Mouse (Mus musculus) kidney, embryonic 14.5 days (tissue): ENCODE data around the gene Cant1. TPM values are rescaled to one million over a fixed set of nuclear protein-coding genes. Genes with fewer than 3 reads are reported as not detected.

ENCODE experiments used
- ATAC-seq: fragments of 200-750 bp; cut with Nextera tagmentation; 2 replicates; pipeline ENCODE4 v1.8.0; 2017; ENCODE audit warnings: moderate number of reproducible peaks, mild to moderate bottlenecking, moderate TSS enrichment, moderate library complexity; ENCODE audit not compliant: low FRiP score, low TSS enrichment
- H3K27ac ChIP-seq: fragments of 300-500 bp; sonication (generic); 2 replicates; pipeline ENCODE4 v1.5.1; 2014; ENCODE audit warnings: low read depth, mild to moderate bottlenecking, low read length, moderate library complexity, mixed read lengths
- H3K27me3 ChIP-seq: fragments of 300-500 bp; sonication (generic); 2 replicates; pipeline ENCODE4 v1.6.1; 2014; ENCODE audit warnings: mild to moderate bottlenecking, low read length; ENCODE audit not compliant: control insufficient read depth, insufficient read depth
- H3K36me3 ChIP-seq: fragments of 300-500 bp; sonication (generic); 2 replicates; pipeline ENCODE4 v1.6.1; 2014; ENCODE audit warnings: low read length, mixed read lengths; ENCODE audit not compliant: control insufficient read depth, insufficient read depth
- H3K4me1 ChIP-seq: fragments of 300-500 bp; sonication (generic); 2 replicates; pipeline ENCODE4 v1.6.1; 2014; ENCODE audit warnings: low read length, mixed read lengths; ENCODE audit not compliant: control insufficient read depth, insufficient read depth
- H3K4me2 ChIP-seq: fragments of 300-500 bp; sonication (generic); replicated peaks from 2 replicates; pipeline ENCODE4 v1.6.1; 2014; ENCODE audit warnings: low read depth, mild to moderate bottlenecking, low read length
- H3K4me3 ChIP-seq: fragments of 300-500 bp; sonication (generic); 2 replicates; pipeline ENCODE4 v1.5.1; 2014; ENCODE audit warnings: mild to moderate bottlenecking, low read length
- H3K9ac ChIP-seq: fragments of 300-500 bp; sonication (generic); 2 replicates; pipeline ENCODE4 v1.6.1; 2014; ENCODE audit warnings: low read depth, mild to moderate bottlenecking, low read length, moderate library complexity
- H3K9me3 ChIP-seq: fragments of 300-500 bp; sonication (generic); 2 replicates; pipeline ENCODE4 v1.6.1; 2016; ENCODE audit warnings: low read length; ENCODE audit not compliant: control insufficient read depth
- WGBS: fragments of 180-500 bp; shearing (Covaris S2); extraction: QIAGEN DNeasy Blood & Tissue Kit; methylation state at CpG from one replicate; pipeline ENCODE4 v1.1.7; 2014; 5-methylcytosine and 5-hydroxymethylcytosine counted together
- polyA plus RNA-seq: library from polyadenylated mRNA; unstranded; fragments of >200 nt; fragmentation: Nextera tagmentation; extraction: Ambion mirVana; gene quantifications from 2 replicates; pipeline ENCODE4 v1.2.1, GENCODE M21; 2014

Gene Cant1
- polyA plus RNA-seq, 1 experiment from 2014 or later, result 24.1 TPM

DNA sequence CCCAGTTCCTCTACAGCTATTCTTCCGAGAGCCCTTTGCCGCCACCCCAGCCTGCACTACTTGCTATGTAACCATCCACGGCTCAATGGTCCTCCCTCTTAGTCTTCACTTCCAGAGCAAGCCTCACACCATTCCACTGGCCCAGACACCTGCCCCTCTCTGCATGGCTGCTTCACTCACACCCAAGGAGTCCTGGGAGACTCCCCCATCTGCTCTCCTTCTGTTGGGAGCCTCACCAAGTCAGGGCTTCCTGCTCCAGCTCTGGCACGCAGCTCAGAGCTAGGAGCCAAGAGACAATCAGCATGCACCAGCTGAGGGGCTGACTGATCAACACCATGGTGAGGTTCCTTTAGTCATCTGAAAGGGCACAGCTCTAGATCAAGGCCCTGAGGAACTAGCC lies 5.8 kb downstream of the Cant1 start:
- no peak overlapping the region for H3K9ac ChIP-seq
- no peak overlapping the region for H3K4me3 ChIP-seq
- H3K4me1 ChIP-seq, result peaks cover 32% of the 10 kb centered on the region
- no peaks in the 10 kb centered on the region for H3K27me3 ChIP-seq
- no peaks in the 10 kb centered on the region for H3K9me3 ChIP-seq
- WGBS, result 73% methylated on average over 4 of the region's 4 CpGs
- peaks cover 48% of the 10 kb centered on the region for H3K36me3 ChIP-seq
- H3K4me2 ChIP-seq, result no peak overlapping the region
- no peak overlapping the region for H3K27ac ChIP-seq
- no peak for ATAC-seq

DNA sequence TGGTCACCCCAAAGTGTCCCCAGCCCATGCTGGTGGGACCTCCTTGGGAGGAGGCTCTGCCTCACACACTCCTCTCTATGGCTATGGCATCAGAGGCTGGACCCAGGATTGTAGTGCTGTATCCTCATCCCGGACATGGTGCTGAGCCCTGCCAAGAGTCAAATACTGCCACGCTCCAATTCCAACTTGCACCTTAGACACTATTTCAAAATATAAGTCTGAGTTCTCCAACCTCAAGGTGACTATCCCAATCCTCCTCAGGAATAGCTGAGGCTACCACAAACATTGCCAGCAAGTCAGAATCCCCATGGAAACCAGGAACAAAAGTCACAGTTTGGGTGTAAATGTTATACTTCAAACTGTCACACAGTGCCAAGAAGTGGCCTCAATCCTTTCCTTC lies 6.3 kb downstream of the Cant1 start:
- H3K9ac ChIP-seq, result no peak overlapping the region
- H3K9me3 ChIP-seq, result no peaks in the 10 kb centered on the region
- H3K36me3 ChIP-seq, result peaks cover 53% of the 10 kb centered on the region
- no peaks in the 10 kb centered on the region for H3K27me3 ChIP-seq
- peaks cover 28% of the 10 kb centered on the region for H3K4me1 ChIP-seq
- ATAC-seq, result no peak
- 84% methylated on average over 2 of the region's 2 CpGs for WGBS
- H3K27ac ChIP-seq, result no peak overlapping the region
- H3K4me3 ChIP-seq, result no peak overlapping the region
- no peak overlapping the region for H3K4me2 ChIP-seq

DNA sequence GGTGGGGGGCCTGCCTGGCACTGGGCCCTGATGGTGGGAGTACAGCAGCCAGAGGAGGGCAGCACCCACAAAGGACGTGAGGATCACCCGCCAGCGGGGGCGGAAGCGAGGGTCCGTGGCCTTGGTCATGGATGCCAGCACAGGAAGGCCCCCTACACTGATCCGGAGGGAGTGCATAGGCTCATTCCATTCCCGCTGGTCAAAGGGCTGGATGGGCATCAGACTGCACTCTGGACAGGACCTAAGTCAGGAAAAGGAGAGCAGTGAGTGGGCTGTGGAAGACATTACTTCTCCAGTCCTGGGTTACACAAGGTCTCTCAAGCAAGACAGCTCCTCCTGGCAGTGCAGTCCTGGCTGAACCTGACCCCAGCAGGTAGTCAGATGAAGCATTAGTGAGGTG lies 7.6 kb downstream of the Cant1 start:
- no peaks in the 10 kb centered on the region for H3K9me3 ChIP-seq
- 56% methylated on average over 8 of the region's 8 CpGs for WGBS
- no peak overlapping the region for H3K4me2 ChIP-seq
- ATAC-seq, result peak; percentile 37; the same call in 1 of the 2 replicates
- H3K4me3 ChIP-seq, result no peak overlapping the region
- no peak overlapping the region for H3K27ac ChIP-seq
- peaks cover 62% of the 10 kb centered on the region for H3K36me3 ChIP-seq
- H3K4me1 ChIP-seq, result peaks cover 25% of the 10 kb centered on the region
- no peaks in the 10 kb centered on the region for H3K27me3 ChIP-seq
- no peak overlapping the region for H3K9ac ChIP-seq

GRCm38 (mm10) chr11:118410479-118410878 lies 8.4 kb downstream of the Cant1 start:
- no peak for ATAC-seq
- 69% methylated on average over 10 of the region's 10 CpGs for WGBS
- Histone ChIP-seq H3K9ac (no peak overlapping the region), H3K27ac (no peak overlapping the region), H3K27me3 (no peaks in the 10 kb centered on the region), H3K4me3 (no peak overlapping the region), H3K4me2 (no peak overlapping the region), H3K36me3 (peaks cover 65% of the 10 kb centered on the region), H3K4me1 (peaks cover 25% of the 10 kb centered on the region), H3K9me3 (no peaks in the 10 kb centered on the region)

DNA sequence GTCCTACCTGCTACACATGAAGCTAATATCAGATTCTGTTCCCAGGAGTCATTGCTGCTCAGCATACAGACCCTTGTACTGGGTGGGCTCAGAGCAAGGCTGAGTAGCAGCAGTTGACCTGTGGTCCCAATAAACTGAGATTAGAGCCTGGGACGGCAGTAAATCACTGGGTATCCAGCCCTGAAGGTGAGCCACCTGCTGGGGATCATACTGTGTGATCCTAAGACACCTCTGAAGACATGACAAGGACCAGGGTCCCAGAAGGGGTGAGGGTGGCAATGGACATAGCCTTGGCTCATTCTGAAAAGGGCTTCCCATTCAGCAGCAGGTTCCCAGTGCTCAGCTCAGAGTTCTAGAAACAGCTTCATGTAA lies 8.8 kb downstream of the Cant1 start:
- WGBS, result 76% methylated on average over 1 of the region's 1 CpGs
- H3K4me2 ChIP-seq, result no peak overlapping the region
- no peak for ATAC-seq
- no peak overlapping the region for H3K9ac ChIP-seq
- H3K4me3 ChIP-seq, result no peak overlapping the region
- no peak overlapping the region for H3K27ac ChIP-seq
- H3K9me3 ChIP-seq, result no peaks in the 10 kb centered on the region
- H3K4me1 ChIP-seq, result peaks cover 25% of the 10 kb centered on the region
- H3K27me3 ChIP-seq, result no peaks in the 10 kb centered on the region
- peaks cover 61% of the 10 kb centered on the region for H3K36me3 ChIP-seq

DNA sequence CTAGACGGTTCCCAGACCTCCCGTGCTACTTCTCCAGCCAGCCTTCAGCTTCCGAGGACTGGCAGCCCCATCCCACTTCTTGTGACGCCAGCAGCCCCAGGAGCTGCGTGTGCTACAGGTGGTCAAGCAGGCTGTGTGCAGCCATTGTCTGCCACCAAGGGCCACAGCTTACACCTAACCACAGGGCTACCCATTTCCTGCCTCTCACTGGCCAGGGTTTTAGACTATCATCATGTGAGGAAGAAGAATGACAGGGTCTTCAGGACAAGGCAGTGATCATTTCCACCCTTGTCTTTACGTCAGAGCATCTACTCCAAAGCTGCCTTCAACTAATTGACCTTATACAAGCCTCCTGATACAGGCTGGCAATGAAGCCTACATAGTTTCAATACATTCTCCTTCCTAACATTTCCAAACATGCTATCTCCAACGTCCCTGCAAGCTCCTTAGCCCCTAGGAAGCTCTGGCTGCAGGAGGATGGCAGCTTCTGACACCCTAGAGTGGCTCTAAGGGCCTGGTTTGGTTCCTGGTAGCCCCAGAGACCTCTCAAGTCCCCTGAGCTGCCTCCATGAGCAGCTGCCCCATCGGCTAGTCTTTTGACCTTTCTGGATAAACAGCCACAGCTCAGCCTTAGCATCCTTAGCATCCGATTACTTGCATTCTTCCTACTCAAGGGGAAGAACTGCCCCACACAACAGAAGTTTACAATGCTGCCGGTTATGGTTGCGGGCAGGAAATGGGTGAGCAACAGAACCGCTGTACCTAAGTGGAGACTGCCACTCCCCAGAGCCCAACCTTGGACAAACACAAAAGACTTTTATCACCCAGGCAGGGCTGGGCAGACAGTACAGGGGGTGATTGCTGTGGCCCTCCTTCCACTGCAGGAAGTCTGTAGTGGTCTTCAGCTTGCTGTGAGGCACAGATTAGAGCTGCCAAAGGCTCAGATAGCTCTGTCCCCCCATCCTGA lies 9.5 kb downstream of the Cant1 start:
- Histone ChIP-seq H3K4me3 (no peak overlapping the region), H3K9ac (0 out of 2 replicates have a peak overlapping the region, but pooled peaks have one; percentile 0), H3K27ac (no peak overlapping the region), H3K9me3 (no peaks in the 10 kb centered on the region), H3K4me2 (no peak overlapping the region), H3K27me3 (no peaks in the 10 kb centered on the region), H3K4me1 (peaks cover 31% of the 10 kb centered on the region), H3K36me3 (peaks cover 54% of the 10 kb centered on the region)
- 68% methylated on average over 12 of the region's 12 CpGs for WGBS
- ATAC-seq, result no peak

DNA sequence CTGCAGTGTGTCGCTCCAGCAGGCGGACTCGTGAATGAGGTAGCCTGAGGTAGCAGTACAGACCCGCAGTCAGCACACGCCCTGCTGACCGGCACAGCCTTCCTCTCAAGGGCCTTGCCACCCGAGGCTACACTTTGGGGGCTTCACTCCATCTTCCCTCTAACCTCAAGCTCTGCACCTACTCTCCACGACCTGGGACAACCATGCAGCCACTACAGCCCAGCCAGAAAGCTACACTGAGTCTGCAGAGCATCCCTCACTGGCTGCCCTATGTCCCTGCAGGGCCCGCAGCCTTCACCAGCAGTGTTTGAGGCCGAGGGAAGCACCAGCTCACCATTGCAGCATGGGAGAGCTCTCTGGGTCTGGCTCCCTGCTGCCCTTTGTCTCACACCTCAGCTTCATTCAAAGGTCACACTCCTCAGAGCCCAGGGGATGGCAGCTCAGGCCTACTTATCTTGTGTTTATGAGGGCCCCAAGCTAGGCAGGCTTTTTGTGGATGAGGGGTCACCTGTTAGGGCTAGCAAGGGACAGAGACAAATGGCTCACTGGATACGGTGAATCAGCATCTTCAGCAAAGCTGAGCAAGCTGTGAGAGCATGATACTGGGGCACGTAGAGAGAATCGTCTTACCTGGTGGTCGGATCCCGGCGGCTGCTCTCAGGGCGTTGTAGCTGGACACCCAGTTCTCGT lies 10.7 kb downstream of the Cant1 start:
- ATAC-seq, result no peak
- H3K9ac ChIP-seq, result no peak overlapping the region

GRCm38 (mm10) chr11:118407318-118407910 lies 11.5 kb downstream of the Cant1 start:
- H3K9ac ChIP-seq, result no peak overlapping the region
- no peak overlapping the region for H3K4me3 ChIP-seq
- no peak overlapping the region for H3K4me2 ChIP-seq
- peaks cover 52% of the 10 kb centered on the region for H3K36me3 ChIP-seq
- peaks cover 27% of the 10 kb centered on the region for H3K4me1 ChIP-seq
- no peaks in the 10 kb centered on the region for H3K9me3 ChIP-seq
- no peak overlapping the region for H3K27ac ChIP-seq
- ATAC-seq, result no peak
- whole genome bisulfite sequencing, result 84% methylated on average over 23 of the region's 23 CpGs
- no peaks in the 10 kb centered on the region for H3K27me3 ChIP-seq

More for the DNA sequence above, 10.7 kb downstream of the Cant1 start:
- H3K27ac ChIP-seq, result no peak overlapping the region
- no peak overlapping the region for H3K4me2 ChIP-seq
- WGBS, result 80% methylated on average over 18 of the region's 18 CpGs
- H3K4me3 ChIP-seq, result no peak overlapping the region
- H3K36me3 ChIP-seq, result peaks cover 52% of the 10 kb centered on the region
- peaks cover 28% of the 10 kb centered on the region for H3K4me1 ChIP-seq
- no peaks in the 10 kb centered on the region for H3K9me3 ChIP-seq
- no peaks in the 10 kb centered on the region for H3K27me3 ChIP-seq
